Mouse (Mus musculus) thymus, postnatal 25 days (tissue): ENCODE data around the gene Bco1.

Experiments used
- DNase-seq: peaks from one replicate; pipeline ENCODE4 v3.0.0; 2022

Bco1 gene

DNA sequence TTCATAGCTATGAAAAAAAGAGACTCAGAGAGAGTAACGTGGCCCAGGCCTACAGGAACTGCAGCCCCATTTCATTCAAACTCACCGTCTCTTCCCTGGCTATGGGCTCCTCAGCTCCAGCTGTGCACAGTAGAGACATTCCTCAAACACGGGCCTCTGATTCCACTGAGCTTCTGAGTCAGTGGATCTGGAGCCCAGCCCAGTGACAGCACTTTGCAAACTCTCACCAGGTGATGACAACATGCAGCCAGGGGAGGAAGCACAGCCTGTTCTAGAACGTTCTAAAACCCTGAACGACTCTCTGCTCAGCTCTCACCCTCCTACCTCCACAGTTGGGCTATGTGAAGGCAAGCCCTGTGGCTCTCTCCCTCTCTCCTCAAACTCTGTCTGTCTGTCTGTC is 1.6 kb upstream of the Bco1 start:
- no peak for DNase-seq

DNA sequence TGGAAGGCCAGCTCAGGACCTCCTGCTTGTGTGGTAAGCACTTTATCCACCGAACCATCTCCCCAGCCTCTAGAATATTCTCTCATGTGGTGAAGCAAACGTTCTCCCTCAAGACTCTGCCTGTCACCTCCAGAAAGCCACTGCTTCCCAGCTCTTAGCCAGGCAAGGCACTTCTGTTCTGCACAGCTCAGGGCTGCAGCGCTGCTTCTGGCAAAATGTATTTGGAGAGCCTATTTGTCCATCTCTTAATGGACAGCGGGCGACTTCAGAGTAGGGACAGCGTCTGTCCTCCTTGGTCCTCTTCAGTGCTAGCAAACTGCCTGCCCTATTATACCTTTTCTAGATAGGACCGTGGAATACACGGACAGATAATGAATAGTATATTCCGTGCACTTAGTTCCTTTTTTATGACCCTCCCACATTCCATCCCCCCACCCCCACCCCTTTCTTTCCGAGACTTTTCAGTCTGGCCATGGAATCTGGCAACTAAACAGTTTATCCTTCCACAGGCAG is 1.5 kb downstream of the Bco1 start:
- DNase-seq, result no peak

DNA sequence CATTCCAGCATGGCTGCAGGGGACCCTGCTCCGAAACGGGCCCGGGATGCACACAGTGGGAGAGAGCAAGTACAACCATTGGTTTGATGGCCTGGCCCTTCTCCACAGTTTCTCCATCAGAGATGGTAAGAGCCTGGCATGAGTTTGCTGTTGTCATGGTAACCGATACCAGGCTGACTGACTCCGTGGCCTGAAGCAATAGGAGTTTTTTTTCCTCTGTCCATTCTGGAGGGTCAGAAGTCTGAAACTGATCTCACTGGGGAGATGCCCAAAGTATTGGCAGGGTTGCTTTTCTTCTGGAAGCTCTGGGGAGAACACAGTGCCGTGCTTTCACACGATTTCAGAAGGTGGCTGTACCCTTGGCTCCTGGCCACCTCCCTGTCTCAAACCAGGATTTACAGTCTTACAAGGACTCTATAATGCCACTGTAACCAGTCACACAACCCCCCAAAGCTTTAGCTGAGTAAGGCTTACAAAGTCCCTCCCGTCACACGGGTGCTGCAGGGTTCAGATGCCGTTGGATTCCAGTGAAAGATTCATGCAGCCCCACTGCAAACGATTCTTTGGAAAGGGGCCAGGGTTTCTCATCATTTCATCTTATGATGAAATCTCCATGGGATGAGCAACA is 2.0 kb downstream of the Bco1 start:
- DNase-seq, result no peak

DNA sequence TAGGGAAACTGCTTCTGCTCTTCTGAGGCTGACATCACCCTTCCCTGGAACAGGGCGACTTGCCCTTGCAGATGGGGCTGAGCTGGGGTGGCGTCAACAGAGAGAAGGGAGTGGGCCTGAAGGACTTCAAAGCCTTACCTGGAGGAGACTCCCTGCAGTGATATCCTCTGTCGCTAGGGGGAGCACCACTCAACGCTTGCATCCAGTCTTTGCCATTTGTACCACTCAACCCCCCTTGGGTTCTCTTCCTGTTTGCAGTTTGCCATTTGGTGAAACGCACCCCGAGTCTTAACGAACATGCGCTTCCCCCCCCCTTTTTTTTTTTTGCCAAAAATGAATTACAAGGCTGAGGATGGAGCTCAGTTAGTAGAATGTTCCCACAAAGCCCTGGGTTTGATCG is 11.9 kb downstream of the Bco1 start:
- peak; percentile 83 for DNase-seq

DNA sequence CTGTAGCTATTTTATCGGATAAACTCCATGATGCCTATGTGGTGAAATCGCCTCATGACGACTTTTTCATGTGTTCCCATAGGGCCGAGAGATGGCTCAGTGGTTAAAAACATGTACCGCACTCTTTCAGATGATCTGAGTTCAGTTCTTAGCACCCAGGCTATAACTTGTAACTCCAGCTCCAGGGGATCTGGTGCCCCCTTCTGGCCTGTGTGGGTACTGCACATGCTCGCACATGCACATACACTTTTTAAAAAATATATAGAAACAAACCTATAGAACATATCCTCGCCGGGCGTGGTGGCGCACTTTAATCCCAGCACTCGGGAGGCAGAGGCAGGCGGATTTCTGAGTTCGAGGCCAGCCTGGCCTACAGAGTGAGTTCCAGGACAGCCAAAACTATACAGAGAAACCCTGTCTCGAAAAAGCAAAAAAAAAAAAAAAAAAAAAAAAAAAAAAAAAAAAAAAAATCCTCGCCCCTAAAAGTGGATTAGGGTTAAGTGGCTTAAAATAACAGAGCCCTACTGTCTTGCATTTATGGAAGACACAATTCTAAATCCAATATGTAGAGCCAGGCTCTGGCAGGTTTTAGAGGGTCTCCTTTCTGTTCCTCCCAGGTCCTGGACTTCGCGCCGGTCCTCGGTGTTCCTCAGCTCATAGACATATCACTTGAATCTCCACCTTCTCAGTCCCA is 13.5 kb downstream of the Bco1 start:
- peak; percentile 33 for DNase-seq

DNA sequence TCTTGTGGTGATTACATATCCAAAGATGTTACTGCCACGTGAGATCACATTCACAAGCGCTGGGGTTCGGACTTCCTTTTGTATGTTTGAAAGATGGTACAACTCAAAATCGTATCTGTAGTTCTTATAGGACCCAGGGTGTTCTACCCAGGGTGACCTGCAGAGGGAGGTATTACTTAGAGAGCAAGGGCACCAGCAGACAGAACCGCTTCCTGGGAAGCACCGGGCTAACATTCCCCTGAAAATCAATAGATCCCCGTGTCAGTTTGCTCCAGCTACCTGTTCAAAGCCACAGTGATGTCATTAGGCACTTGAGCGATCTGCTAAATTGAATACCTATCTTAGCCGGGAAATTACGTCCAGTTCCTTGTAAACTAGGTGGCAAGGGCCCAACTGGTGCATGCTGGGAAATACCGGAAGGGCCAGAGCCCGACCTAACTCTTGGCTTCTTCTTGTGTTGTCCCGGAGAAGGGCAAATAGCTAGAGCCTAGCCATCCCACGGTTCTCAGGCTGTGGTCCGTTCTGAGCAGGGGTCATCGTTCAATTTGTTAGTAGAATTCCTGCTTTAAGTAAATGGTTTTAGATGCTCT is 14.2 kb downstream of the Bco1 start:
- DNase-seq, result peak; percentile 60

DNA sequence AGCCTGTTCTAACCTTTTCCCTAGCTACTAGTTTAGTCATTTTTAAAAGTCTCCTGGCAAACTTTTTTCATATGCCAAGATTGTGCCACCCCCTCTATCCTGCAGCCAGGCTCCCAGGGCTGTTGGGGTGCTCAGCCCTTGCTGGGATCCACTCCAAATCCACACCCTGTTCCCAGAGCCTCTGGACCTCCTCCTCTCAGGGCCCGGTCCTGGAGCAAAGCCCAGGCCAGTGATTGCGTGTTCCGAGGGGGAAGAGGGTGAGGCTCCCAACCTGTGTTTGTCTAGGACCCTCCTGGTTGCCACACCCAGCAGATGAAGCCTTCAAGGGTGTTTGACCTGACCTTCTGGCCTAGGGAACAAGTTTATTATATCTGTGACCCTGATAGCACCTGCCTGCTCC is 16.0 kb downstream of the Bco1 start:
- DNase-seq, result no peak

DNA sequence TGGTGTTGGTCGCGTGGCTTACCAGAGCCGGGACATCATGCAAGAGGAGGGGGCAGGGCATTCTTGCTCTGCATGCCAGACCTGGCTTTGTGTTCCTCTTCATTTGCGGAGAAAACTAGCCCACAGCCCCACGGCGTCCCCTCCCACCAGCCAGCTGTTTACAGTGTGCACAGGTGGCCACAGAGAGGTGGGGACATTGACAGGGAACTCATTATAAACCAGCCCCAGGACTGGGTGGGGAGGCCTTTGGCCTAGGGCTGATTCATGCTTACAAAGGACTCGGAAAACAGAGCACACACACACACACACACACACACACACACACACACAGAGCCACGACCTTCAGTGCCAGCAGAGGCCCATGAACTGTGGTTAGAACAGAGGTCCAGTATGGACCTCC is 16.6 kb downstream of the Bco1 start:
- DNase-seq, result no peak

DNA sequence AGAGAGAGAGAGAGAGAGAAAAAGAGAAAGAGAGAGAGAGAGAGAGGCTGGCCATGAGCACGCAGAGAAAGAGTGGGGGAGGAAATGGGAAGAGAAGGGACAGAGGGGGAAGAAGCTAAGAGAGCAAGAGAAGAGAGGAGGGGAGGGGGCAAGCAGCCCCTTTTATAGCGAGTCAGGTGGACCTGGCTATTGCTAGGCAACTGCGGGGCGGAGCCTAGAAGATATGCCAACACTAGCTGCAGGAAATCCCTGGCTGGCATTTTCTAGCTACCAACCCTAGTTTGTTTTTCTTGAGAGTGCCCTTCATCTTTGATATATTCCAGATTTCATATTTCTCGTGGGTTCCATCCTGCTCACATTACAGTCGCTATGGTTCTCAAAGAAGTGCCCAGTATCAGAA is 19.4 kb downstream of the Bco1 start:
- DNase-seq, result no peak

DNA sequence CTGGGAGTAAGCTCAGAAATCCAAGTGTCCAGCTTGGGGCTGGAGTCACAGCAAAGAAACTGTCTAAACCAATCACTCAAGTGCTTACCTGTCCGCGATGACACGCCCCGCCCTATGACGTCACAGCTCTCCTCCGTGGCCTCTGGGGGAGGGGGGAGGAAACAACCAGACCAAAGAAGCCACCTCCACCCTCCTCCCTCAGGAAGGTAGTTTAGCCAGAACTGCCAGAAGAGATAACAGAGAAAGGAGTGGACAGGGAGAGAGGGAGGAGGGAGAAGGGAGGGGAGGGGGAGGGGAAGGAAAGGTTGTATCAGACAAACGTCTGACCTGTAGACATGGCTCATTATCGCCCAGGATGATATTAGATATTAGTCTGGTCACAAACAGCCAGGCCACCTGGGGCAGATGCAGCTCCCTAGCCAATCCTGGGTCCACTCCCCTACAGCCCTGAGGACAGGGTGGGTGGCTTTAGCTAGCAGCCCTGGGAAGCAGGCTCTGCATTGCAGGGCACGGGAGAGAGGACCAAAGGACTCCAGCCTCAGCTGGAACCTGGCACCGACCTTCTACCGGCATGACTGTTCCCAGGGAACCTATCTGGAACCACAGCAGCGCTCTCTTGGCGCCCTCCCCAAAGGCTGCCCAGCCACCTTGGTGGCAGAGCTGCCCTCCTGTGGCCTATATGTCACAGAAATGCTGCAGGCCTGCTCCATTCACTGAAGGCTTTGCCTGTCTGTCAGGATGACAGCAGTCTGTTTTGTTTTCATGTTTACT is 20.2 kb downstream of the Bco1 start:
- no peak for DNase-seq

DNA sequence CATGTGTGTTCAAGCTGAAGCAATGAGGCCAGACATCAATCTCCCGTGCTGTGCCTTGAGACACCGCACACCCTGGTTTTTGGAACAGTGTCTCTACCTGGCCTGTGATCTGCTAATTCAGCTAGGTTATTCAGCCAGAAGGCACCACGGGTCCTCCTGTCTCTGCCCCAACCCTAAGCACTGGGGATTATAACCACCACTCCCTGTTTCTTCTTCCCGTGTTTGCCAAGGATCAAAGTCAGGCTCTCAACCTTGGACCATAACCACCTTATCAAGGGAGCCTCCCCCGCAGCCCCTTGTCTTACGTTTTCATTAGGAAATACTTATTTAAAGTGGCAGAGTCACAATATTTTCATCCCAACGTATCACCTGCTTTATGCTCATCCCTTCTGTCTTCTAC is 20.9 kb downstream of the Bco1 start:
- no peak for DNase-seq

DNA sequence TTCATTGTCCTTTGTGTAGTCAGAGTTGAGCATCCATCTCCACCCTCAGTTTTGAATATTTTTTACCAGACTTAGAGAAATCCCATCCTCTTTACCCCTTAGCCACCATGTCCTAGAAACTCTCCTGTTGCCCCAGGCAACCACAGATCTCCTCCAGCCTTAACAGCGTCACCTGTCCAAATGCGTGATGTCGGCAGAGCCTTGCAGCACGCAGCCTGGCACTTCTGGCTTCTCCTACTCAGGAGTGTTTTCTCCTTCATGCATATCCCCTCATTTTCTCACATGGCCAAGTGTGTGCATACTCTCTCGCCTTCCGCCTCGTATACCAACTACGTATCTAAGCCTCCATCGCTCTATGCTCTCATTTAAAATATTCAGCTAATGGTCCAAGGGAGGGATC is 22.8 kb downstream of the Bco1 start:
- no peak for DNase-seq

DNA sequence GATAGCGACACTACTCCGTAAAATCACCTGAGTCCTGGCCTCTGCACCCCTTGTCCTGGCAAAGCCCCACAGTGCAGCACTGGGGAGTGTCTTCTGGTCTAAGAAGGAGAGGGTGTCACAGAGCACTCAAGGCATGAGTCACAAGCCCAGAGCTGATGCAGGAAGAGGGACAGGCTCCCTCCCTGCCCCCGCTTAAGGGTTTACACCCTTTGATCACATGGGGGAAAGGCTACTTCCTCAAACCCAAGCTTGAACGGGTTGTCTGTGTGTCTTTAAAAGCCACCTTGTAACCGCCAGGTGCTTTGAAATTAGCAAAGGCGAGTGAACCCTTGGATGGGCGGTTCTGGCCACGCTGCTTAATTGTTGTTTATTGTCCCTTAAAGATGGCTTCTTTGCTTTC is 25.6 kb downstream of the Bco1 start:
- no peak for DNase-seq

DNA sequence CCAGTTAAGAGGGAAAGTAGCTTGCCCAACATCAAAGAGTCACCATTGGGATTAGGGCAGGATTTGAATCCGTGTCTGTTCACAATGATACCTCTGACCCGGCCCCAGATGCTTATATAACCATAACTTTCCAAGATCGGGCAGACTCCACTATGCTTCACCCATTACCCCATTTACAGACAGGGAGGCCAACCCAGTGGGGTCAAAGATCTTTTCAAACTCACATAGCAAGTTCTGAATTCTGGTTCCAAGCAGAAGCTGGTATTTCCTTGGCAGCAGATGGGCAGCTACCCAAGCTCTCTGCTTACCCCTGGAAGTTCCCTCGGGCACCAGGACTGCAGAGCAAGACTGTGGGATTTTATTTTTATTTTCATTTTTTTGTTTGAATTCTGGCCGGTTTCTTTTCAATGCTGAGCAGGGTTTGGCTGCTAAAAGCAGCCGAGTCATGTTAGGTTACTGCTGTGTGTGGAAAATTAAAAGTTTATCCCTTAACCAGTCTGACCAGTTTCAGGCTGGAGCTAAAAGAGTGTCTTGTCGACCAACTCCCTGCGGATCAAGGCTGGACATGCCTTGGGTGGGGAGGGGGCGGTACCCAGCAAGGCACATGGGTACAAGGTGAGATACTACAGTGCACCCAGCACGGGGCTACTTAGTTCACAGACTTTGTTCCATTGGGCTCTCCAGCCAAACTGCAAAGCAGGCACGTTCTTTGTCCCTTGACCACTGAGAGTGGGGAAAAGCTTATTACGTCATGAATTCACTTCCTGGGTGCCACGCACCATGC is 28.4 kb downstream of the Bco1 start:
- no peak for DNase-seq

DNA sequence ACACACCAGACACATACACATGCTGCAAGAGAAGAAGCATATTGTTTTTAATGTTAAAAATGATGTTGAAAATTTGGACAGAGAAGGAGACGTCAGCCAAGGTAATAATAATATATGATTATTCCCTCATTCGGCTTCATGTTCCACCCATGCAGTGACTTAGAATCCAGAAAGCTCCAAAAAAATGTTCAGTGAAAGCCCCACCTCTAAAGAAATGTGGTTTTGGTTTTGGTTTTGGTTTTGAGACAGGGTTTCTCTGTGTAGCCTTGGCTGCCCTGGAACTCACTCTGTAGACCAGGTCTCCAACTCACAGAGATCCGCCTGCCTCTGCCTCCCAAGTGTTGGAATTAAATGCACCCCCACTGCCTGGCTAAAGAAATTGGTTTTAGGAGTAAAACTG is 30.2 kb downstream of the Bco1 start:
- no peak for DNase-seq

DNA sequence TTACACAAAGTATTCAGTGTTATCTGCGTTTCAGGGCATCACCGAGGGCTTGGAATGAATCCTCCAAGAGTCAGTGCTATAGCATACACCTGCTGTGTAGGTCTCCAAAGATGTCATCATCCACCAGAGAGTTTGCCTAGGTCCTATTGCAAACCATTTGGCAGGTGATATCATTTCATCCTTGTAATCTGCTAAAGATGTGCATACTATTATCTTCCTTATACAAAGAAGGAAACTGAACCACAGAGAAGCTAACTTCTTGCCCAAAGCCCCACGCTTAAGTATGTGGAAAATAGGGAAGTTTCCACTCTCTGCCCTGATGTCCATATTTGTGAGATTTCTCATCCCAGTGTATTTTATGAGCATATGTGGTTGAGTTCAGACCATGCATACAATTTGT is 30.8 kb downstream of the Bco1 start:
- DNase-seq, result no peak

DNA sequence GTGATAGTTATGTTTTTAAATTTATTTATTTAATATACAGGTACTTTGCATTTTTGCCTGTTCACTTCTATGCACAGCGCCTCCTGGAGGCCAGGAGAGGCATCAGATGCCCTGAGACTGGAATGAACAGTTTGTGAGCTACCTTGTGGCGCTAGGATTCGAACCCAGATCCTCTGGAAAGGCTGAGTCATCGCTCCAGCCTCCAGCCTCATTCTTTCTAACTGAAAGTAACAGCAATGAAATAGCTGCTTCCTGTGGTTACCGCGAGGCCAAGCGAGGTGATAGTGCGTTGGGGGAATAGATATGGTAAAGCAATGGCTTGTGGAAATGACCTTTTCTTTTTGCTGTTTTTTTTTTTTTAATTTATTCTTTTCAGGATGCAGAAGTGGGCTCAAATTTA is 31.4 kb downstream of the Bco1 start:
- no peak for DNase-seq

DNA sequence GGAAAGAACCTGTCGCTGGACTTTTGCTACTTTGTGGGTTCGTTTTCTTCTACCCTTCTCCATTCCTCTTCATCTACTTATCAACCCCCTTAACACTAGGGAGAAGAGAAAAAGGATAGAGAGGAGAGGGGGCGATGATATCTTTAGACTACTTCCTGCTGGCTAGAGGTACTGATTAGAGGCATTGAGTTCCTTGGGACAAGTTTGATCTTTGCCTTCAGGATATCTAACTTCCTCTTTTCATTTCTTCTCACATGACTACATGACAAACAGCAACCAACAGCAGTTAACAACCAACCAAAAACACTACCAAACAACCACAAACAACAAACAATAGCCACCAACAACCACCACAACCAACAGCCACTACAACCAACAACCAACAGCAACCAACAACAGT is 38.0 kb downstream of the Bco1 start:
- no peak for DNase-seq

DNA sequence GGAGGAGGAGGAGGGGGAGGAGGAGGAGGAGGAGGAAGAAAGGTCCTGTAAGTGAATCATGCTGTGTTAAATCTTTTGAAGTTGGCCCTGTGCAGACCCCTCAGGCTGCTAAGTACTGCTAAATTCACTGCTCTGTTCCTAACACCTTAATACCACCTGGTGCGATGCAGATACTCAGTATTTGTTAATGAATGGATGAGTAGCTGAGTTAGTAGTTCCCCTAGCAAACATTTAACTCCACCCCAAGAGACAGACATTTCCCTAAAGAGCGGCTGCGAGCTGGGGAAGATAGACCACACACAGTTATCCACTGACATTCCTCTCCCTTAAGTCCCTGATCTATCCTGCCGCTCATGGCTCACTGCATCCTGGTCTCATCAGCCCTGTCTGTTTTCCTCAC is 40.7 kb downstream of the Bco1 start:
- no peak for DNase-seq

DNA sequence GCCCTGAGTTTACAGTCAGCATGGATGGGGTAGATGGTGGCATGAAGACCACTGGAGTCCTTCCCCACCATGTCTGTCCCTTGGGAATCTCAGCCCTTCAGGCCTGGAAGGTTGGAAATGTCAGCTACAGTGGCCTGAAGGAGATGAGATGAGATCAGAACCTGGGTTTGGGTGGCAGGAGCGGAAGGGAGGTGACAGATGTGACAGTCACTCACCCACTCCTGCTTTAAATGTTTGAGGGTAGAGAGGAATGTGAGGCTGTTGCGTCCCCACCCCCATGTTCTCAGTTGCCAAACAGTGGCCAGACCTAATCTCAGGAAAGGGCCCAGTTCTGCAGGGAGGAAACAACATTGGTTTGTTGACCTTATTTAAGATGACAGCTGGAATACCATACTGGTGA is 41.1 kb downstream of the Bco1 start:
- DNase-seq, result no peak

DNA sequence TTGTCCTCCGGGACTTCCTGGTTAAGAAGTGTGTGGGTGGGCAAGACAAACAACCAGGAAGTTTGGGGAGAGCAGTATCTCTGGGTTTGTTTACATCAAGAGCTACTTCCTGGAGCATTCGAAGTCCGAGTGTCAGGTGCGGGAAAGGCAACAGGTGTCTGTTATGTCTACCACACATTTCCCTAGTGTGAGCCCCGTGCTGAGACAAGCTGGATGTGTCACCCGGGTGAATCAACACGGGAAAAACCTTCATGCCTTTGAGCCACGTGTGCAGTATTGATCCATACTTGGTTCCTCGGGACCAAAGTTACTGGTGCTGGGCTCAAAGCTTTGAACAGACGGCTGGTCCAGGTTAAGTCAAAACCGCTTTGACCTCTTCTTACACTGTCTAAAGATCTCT is 41.7 kb downstream of the Bco1 start:
- DNase-seq, result no peak

DNA sequence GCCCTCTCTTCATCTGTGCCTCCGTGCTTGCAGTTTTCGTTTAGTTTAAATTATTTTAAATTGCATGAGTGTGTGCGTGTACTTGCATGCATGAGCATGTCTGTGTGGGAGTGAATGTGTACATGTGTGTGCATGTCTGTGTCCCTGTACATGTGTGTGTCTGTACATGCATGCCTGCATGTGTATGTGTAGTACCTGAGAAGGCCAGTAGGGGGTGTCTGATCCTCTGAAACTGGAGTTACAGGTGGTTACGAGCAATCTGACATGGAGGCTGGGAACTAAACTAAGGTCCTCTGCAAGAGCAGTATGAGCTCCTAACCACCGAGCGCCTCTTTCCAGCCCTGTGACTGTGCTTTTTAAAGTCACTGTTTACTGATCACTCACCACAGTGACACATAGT is 52.9 kb downstream of the Bco1 start:
- DNase-seq, result no peak

DNA sequence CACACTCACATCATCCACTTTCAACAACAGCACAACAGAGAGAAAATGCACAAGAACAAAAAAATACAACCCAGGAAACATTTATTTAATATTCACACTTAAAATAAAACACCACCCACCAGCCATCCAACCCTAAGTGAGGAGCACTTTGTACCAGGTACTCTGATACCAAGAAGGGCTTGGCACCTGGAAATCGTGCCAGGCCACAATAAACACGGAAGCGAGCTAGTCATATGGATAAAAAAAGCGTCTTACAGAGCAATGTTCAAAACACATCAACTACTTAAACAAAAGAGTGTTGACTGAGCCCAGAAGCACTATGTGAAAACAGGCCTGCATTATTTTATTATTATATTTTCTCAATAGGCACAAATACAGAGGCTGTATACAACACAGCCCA is 60.5 kb downstream of the Bco1 start:
- DNase-seq, result no peak
